Mouse (Mus musculus): Measurements from ENCODE around the gene Tmem50b.

- no peak for TF ChIP-seq CTCF (IDR thresholded peaks at IDR 0.05; ENCODE audit: insufficient read depth, low read depth, low read length)
- TF ChIP-seq POLR2A (IDR thresholded peaks at IDR 0.05; ENCODE audit: insufficient read depth, low read depth, low read length), result no peak
These were observed 2.5 kb downstream of the Tmem50b start for GRCm38 (mm10) chr16:91595076-91595475.
